Mouse (Mus musculus): ENCODE data around the gene Sfxn1.

DNA sequence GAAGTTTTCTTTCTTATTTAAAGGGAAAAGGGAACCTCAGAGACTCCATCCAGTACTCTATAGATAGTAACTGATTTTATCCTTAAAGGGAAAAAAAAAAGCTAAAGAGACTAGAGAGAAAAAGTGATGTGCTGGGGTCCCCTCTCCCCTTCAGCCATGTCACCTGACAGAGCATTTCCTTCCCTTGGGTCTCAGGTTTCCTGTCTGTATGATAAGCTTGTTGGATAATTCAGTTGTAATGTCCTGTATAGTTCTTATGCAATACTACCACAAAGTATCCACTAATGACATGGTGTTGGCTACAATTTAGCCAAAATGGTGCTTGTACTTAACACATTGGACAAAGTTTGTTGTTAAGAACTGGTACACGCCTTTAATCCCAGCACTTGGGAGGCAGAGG, 9.1 kb downstream of the Sfxn1 start:
- TF ChIP-seq CTCF (IDR thresholded peaks at IDR 0.05; ENCODE audit: insufficient read depth, low read depth, low read length), result no peak
- no peak for TF ChIP-seq POLR2A (IDR thresholded peaks at IDR 0.05; ENCODE audit: insufficient read depth, low read depth, low read length)

Data from olfactory bulb, adult 2 months (tissue).